Mouse (Mus musculus) embryonic fibroblast, embryonic 13.5 days (primary cell): ENCODE data around the gene Sept9.

Source experiments
- CTCF ChIP-seq: IDR thresholded peaks from 2 replicates; pipeline ENCODE4 v1.5.1; 2011; ENCODE audit warnings: mild to moderate bottlenecking, control low read depth, low read length, moderate library complexity, borderline replicate concordance; ENCODE audit not compliant: insufficient read depth
- POLR2A ChIP-seq: IDR thresholded peaks from 2 replicates; pipeline ENCODE4 v1.6.1; 2011; ENCODE audit warnings: low read depth, mild to moderate bottlenecking, control low read depth, low read length, moderate library complexity

GRCm38 (mm10) chr11:117191524-117191923 is 7.9 kb upstream of the Sept9 start:
- TF ChIP-seq POLR2A, result no peak
- TF ChIP-seq CTCF, result no peak
